Mouse (Mus musculus) megakaryocyte, embryonic 14.5 days (primary cell): ENCODE data around the gene Map7d3.

Experiments used
- FLI1 ChIP-seq: IDR thresholded peaks from 2 replicates; pipeline ENCODE4 v1.6.1; 2012; ENCODE audit warnings: low read length, inconsistent platforms, mixed read lengths
- GATA1 ChIP-seq: IDR thresholded peaks from 3 replicates; pipeline ENCODE4 v1.6.1; 2012; ENCODE audit warnings: mixed read lengths, low read length, inconsistent platforms, borderline replicate concordance

GRCm38 (mm10) chrX:56760257-56760760 is 61.8 kb downstream of the Map7d3 start:
- no peak for TF ChIP-seq GATA1
- no peak for TF ChIP-seq FLI1
